Comparison of ENCODE assay signal across 10 mouse cellular contexts in genomic region chr5:64580786-64581445, GRCm38 (mm10).
DNase-seq lines count a peak whose midpoint lies in the region; ATAC-seq lines count a peak whose summit lies in the region.
"Had no signal": no experiment of that assay in that cellular context is flagged by ENCODE, and none has a peak within 500 bp of the region (broad histone marks: within the 10 kb centered on the region; RNA-seq: fewer than 3 reads in every experiment).

No protein-coding gene starts in this region.

- WGBS in liver, embryonic 11.5 days, result 62% methylated on average over 6 of the region's 6 CpGs

- H3K9me3 ChIP-seq in liver, embryonic 11.5 days (ENCODE audit: control insufficient read depth, low read length), result no peaks in the 10 kb centered on the region
- H3K9me3 ChIP-seq: hindbrain, embryonic 15.5 days had no signal

- no peak overlapping the region for H3K9ac ChIP-seq in liver, embryonic 11.5 days (ENCODE audit: low read depth, low read length)
- H3K9ac ChIP-seq: forebrain, postnatal 0 days; hindbrain, embryonic 15.5 days had no signal

- no peaks in the 10 kb centered on the region for H3K27me3 ChIP-seq in liver, embryonic 11.5 days (replicated peaks; ENCODE audit: control insufficient read depth, insufficient read depth, low read length)
- H3K27me3 ChIP-seq: hindbrain, embryonic 15.5 days had no signal

- DNase-seq in heart, adult 11 months, result peak; percentile 95
- no peak for DNase-seq in heart, postnatal 25 days (ENCODE audit: low spot score)
- DNase-seq in 3T3-L1 (ENCODE audit: low read depth, low spot score), result peak; percentile 44
- DNase-seq in heart, adult 8-10 months (ENCODE audit: low spot score), result peak; percentile 20
- no peak for DNase-seq in liver, embryonic 11.5 days (ENCODE audit: low spot score)
- DNase-seq in adrenal gland, postnatal 14 days, result no peak
- no peak for DNase-seq in urinary bladder, adult 18-20 months (ENCODE audit: low spot score in 2 of 2)
- DNase-seq in thymus, postnatal 14 days, result no peak
- DNase-seq: forebrain, postnatal 0 days had no signal

- H3K27ac ChIP-seq in liver, embryonic 11.5 days (ENCODE audit: low read depth, low read length), result peak overlapping the region; percentile 53
- H3K27ac ChIP-seq: hindbrain, embryonic 15.5 days had no signal

- no peak overlapping the region for H3K4me2 ChIP-seq in liver, embryonic 11.5 days
- H3K4me2 ChIP-seq: hindbrain, embryonic 15.5 days had no signal

- H3K36me3 ChIP-seq in liver, embryonic 11.5 days (ENCODE audit: control insufficient read depth, insufficient read depth, low read length), result no peaks in the 10 kb centered on the region
- H3K36me3 ChIP-seq: hindbrain, embryonic 15.5 days had no signal

- ATAC-seq in liver, embryonic 11.5 days (replicated peaks; ENCODE audit: low FRiP score), result peak; percentile 43; the same call in 1 of the 2 replicates

- peaks cover 48% of the 10 kb centered on the region for H3K4me1 ChIP-seq in liver, embryonic 11.5 days (replicated peaks; ENCODE audit: control insufficient read depth, insufficient read depth, low read length)

- intact Hi-C loops in heart, postnatal 25 days (cut with DNase I), result loop anchor here (5.0 to 10.0 kb wide), 2 partner anchors 74 to 196 kb away; no protein-coding TSS in a partner anchor

- no peak overlapping the region for H3K4me3 ChIP-seq in liver, embryonic 11.5 days (ENCODE audit: low read depth, low read length)
- H3K4me3 ChIP-seq: hindbrain, embryonic 15.5 days had no signal

Comparison
In these comparisons a context has a peak if more than half of its experiments do, and no peak if none do; other contexts are left out.
1. DNase-seq: peak in heart, adult 11 months (single experiment), 3T3-L1 (single experiment) and heart, adult 8-10 months (single experiment); none in heart, postnatal 25 days (single experiment), liver, embryonic 11.5 days (single experiment), adrenal gland, postnatal 14 days (single experiment), urinary bladder, adult 18-20 months (0 of 2) and thymus, postnatal 14 days (single experiment).